In the genomic region with DNA sequence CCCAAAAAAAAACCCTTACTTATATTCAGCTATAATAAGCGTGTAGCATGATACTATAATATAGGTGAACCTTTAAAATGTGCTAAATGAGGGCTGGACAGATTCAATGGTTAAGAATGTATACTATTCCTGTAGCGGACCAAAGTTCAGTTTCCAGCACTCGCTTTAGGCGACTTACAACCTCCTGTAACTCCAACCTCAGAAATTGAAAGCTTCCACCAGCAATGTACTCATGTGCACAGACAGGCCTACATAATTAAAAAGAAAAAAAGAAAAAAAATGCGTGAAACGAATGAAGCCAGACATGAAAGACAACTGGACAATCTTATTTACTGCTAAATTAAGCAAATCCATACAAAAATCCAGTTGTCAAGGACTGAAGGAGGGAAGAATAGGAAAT, we compare ENCODE assay signal across 1 mouse cellular context.
TF ChIP-seq lines count a peak whose summit lies in the region.

No protein-coding gene starts in this region.

TF ChIP-seq in CH12.LX, 34 proteins besides CTCF, POLR2A, EP300 and RAD21:
- no peak for TF ChIP-seq MXI1 (IDR thresholded peaks at IDR 0.05; ENCODE audit: low read depth, low read length)
- no peak for TF ChIP-seq PAX5 (IDR thresholded peaks at IDR 0.05; ENCODE audit: low read length)
- TF ChIP-seq MAFK (IDR thresholded peaks at IDR 0.05; ENCODE audit: insufficient replicate concordance, low read length), result no peak
- no peak for TF ChIP-seq HCFC1 (IDR thresholded peaks at IDR 0.05; ENCODE audit: low read depth, low read length)
- no peak for TF ChIP-seq MAZ (IDR thresholded peaks at IDR 0.05; ENCODE audit: low read depth, low read length)
- TF ChIP-seq JUN (IDR thresholded peaks at IDR 0.05; ENCODE audit: insufficient read depth, low read depth, low read length), result no peak
- no peak for TF ChIP-seq USF2 (conservative IDR thresholded peaks at IDR 0.05; ENCODE audit: low read depth, low read length)
- no peak for TF ChIP-seq MYC (IDR thresholded peaks at IDR 0.05; ENCODE audit: low read depth, low read length)
- no peak for TF ChIP-seq RCOR1 (conservative IDR thresholded peaks at IDR 0.05; ENCODE audit: low read depth, low read length)
- no peak for TF ChIP-seq JUND (conservative IDR thresholded peaks at IDR 0.05; ENCODE audit: low read depth, low read length)
- no peak for TF ChIP-seq BHLHE40 (IDR thresholded peaks at IDR 0.05; ENCODE audit: low read depth, low read length)
- TF ChIP-seq ZC3H11A (IDR thresholded peaks at IDR 0.05; ENCODE audit: low read depth, low read length), result no peak
